Mouse (Mus musculus) right cerebral cortex, adult 18-20 months (tissue): ENCODE measurements around the gene Tvp23a.

Experiments used
- DNase-seq: peaks from one replicate; pipeline ENCODE4 v3.0.0; 2022; ENCODE audit warnings: mixed read lengths

The Tvp23a gene

DNA sequence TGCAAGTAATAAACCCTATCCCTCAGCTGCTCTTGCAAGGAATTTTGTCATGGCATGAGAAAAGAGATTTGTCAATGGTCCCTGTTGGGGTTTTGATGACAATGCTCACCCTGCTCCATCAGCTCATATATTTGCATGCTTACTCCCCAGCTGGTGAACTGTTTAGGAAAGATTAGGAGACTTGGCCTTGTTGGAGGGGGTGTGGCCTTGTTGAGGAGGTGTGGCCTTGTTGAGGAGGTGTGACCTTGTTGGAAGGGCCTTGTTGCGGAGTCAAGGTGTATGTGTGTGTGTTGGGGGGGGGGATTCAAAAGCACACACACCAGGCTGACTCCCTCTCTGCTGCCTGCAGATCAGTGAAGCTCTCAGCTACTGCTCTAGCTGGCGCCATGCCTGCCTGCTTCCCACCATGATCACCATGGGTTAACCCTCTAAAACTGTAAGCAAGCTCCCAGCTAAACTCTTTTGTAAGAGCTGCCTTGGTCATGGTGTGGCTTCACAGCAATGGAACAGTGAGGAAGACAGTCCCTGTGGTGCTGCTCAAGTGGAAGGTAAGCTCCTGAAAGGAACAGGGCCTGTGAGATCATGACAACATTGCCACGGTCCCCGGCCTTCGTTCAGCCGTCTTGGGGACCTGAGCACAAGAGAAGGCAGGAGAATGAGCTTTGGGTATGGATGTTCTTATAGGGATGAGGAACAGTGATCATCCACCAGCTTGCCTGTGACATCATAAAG lies 58.4 kb downstream of the Tvp23a start:
- no peak for DNase-seq

DNA sequence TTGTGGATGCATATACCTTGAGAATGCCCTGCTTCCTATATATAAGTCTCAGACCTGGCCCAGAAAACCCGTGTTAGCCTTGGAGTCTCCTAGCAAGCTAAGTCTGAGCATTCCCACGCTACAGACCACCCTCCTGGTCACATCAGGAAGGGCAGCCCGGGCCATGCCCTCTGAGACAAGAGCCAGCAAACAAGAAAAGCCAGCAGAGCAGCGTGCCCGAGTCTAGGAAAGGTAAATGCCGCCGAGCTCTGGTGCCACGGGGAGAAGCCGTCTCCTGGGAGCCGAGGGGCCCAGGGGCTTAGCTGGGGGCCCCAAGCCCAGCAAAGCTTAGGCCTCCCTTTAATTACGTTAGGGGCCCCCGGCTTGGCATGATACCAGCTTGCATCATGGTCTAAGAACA lies 61.9 kb downstream of the Tvp23a start:
- no peak for DNase-seq

DNA sequence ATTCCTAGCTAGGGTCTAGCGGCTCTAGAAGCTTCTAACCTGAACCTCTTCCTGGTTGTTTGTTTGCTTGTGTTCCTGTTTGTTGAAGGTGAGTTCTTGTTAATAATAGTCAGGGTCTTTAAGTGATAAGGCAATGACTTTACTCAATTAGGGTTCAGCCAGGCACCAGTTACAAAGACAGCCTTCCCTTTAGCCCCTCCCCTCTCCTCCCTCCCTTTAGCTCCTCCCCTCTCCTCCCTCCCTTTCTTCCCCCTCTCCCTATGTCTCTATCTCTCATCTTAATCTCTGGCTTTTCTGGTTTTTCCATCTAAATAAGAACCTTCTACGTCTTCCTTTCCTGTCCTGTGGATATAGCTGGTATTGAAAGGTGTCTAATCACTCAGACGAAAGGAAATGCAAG lies 62.6 kb downstream of the Tvp23a start:
- no peak for DNase-seq

DNA sequence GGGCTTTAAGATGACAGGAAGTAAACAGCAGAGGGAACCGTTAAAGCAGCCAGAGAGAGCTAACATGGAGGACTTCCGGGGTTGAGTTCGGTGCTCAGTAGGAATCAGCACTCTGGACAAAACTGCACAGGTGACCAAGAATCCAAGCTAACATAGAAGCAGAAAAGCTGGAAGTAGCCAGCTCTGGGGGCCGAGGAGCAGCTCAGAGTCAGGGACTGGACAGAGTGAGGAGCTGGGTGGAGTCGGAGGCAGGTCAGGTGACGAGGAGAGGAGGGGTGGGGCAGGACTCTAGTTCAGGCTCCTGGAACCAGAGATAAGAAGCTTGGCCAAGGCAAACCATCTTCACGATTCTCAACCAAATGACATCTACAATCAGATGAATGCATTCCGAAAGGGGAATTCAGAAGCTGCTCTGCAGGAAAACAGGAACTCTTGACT lies 63.1 kb downstream of the Tvp23a start:
- DNase-seq = no peak

DNA sequence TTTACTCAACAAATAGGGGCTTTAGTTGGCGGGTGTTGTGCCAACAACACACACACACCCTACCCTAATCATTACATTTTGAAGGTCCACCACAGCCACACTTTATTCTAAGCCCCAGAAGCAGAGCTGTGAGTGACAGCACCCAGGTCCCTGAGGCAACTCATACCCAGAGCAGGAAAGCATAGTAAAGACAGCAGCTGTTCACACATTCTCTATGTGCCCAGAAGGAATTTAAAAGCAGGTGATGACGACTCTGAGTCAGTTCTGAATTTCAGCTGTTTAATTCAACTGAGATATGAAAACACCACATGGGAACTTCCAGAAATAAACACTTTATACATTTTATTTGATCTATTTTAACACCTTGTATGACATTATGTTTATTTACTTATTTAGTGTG lies 67.6 kb downstream of the Tvp23a start:
- DNase-seq = peak; percentile 46

DNA sequence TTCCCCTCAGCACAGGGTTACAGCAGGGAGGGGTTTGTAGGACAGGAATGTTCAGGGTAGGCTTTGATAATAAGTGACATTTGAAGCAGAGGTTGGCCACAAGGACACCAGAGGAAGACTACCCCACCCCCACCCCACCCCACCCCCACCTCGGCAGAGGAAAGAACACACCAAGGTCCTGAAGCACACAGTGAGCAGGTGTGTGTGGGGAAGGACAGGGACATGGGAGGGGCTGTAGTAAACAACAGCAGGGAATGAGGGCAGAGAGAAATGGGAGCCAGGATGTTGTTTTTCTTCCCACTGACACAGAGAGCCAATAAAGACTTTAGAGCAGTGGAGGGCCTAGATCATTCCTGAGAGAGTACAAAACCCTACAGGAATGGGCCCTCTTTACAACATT lies 69.9 kb downstream of the Tvp23a start:
- no peak for DNase-seq

DNA sequence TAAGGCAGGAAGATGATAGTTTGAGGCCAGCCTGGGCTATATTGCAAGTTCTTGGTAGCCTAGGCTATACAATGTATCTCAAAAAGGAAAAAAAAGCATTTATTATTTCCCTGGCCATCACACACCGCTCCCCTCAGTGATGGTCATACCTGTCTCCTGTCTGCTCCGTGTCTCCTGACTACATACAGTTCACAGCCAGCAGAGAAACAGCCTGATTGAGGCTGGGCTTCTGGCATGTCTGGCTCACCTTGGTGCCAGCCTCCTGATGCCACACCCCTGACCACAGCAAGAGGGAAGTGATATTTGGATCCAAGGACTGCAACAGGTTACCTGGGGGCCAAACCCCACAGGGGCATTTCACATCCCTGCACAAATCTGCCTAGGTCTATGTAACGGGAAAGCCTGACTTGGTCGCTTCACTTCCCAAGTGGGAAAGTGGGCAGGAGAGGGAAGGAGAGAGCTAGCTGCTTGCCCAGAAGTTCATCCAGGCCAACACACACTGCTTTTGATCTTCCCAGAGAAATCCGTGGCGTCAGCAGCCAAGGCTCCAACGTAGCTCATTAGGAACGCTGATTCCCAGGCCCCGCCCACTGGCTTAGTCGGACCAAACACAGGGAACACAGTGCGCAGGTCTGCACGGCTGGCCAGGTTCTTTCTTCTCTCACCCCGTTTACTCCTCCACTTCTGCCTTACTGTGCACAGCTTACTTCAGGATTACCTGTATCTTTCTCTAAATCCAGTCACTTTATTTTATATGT lies 72.7 kb downstream of the Tvp23a start:
- DNase-seq = peak; percentile 25

DNA sequence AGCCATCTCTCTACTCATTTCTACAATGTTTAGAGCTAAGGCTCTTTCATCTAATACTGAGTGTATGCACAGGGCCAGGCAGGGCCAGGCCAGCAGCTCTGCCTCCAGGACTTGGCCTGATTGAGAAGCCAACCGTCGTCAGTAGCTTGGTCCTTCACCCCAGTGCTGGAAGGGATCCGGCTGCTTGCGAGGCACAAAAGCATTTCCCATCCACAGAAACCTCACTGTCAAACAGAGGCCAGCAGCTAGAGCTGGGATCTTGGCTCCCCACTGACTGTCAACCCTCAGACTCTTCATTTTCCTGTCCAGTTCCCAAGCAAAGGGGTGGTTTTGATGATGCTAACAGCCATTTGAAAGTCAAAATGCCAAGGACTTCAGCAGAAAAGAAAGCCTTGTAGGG lies 74.8 kb downstream of the Tvp23a start:
- no peak for DNase-seq
